Mouse (Mus musculus) ES-E14 (cell line): ENCODE data around the gene Tmod3.

Experiments used
- CHD2 ChIP-seq: IDR thresholded peaks from 2 replicates; pipeline ENCODE4 v1.6.1; 2014; ENCODE audit warnings: mild to moderate bottlenecking, low read depth, low read length, inconsistent platforms
- HCFC1 ChIP-seq: IDR thresholded peaks from 2 replicates; pipeline ENCODE4 v1.6.1; 2012; ENCODE audit warnings: low read length, inconsistent platforms, borderline replicate concordance; ENCODE audit not compliant: insufficient read depth
- ZC3H11A ChIP-seq: IDR thresholded peaks from 2 replicates; pipeline ENCODE4 v1.6.1; 2012; ENCODE audit warnings: low read depth, mild to moderate bottlenecking, inconsistent platforms, low read length, borderline replicate concordance
- ZNF384 ChIP-seq: IDR thresholded peaks from 2 replicates; pipeline ENCODE4 v1.6.1; 2012; ENCODE audit warnings: low read depth, low read length, inconsistent platforms

DNA sequence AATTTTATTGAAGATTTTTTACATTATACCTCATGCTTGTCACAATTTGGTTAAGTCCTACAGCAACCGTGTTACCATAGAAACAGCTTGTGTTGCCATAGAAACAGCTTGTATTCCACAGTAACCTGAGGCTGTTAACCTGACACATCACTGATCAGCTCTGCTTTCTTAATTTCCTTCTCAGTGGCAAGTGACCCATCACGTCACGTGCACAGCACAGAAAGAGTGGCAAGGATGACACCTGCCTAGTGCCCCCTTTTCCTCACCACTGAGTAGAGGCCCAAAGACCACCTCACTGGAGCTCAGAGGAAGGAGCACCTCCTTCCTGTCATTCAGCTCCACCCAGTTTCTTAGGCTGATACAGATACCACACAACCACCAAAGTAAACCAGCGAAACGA, 34.0 kb upstream of the Tmod3 start:
- TF ChIP-seq ZC3H11A (no peak), HCFC1 (no peak), CHD2 (no peak), ZNF384 (no peak)
